Mouse (Mus musculus): ENCODE data around the gene Tmcc2. TPM values are rescaled to one million over a fixed set of nuclear protein-coding genes. Genes with fewer than 3 reads are reported as not detected.

The Tmcc2 gene
- polyA plus RNA-seq, 1 experiment: 5.3 TPM

DNA sequence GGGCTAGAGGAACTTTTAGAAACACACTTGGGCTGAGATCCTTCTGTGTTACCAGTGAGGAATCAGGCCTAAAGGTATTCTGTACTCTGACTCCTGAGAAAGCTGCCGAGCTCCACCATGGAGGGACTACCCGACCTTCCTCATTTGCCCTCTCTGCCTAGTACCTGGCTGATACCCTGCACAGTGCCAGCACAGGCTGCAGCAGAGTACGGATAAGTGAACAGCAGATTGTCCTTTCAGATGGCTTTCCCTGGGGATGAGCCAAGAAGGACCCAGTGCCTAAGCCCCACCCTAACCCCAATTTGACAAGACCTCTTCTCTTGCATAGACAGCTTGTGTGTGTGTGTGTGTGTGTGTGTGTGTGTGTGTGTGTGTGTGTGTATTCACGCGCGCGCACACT lies 82.4 kb downstream of the Tmcc2 start:
- TF ChIP-seq POLR2A (IDR thresholded peaks at IDR 0.05; ENCODE audit: control insufficient read depth, extremely low read depth, insufficient read depth, low read length, poor library complexity) (no peak), CTCF (IDR thresholded peaks at IDR 0.05; ENCODE audit: borderline replicate concordance, control insufficient read depth, extremely low read depth, insufficient read depth, low read length, poor library complexity) (no peak)
- 88% methylated on average over 7 of the region's 7 CpGs for WGBS
- DNase-seq: no peak
- H3K27ac ChIP-seq (ENCODE audit: control insufficient read depth, insufficient read depth, low read length): no peak overlapping the region
- no peak overlapping the region for H3K4me3 ChIP-seq (ENCODE audit: control insufficient read depth, insufficient read depth, low read length)
- no peaks in the 10 kb centered on the region for H3K36me3 ChIP-seq (ENCODE audit: control insufficient read depth, insufficient read depth, low read length)
- H3K27me3 ChIP-seq (ENCODE audit: control insufficient read depth, insufficient read depth, low read length): no peaks in the 10 kb centered on the region
- H3K4me1 ChIP-seq (replicated peaks; ENCODE audit: control insufficient read depth, insufficient read depth, low read length): peaks cover 5% of the 10 kb centered on the region; the same call in 1 of the 2 replicates

DNA sequence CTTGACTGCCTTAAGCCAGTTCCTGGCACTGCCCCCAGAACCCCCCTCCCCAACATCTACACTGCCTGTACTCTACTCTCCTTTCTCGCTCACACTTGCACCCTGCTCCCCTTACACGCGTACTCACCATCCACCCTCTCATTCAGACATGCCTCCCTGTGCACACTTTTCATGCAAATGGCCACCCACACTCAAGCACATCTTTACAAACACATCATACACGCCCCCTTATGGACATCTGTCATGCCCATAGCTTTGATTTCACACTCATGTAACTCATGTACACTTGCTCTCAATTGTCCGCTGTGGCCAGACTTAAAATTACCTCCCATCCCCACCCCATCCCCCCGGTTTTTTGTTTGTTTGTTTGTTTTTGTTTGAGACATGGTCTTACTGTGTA lies 83.1 kb downstream of the Tmcc2 start:
- no peak for DNase-seq
- no peaks in the 10 kb centered on the region for H3K36me3 ChIP-seq (ENCODE audit: control insufficient read depth, insufficient read depth, low read length)
- H3K27ac ChIP-seq (ENCODE audit: control insufficient read depth, insufficient read depth, low read length): no peak overlapping the region
- H3K4me3 ChIP-seq (ENCODE audit: control insufficient read depth, insufficient read depth, low read length): no peak overlapping the region
- H3K4me1 ChIP-seq (replicated peaks; ENCODE audit: control insufficient read depth, insufficient read depth, low read length): peaks cover 5% of the 10 kb centered on the region; the same call in 1 of the 2 replicates
- WGBS: 91% methylated on average over 6 of the region's 6 CpGs
- no peaks in the 10 kb centered on the region for H3K27me3 ChIP-seq (ENCODE audit: control insufficient read depth, insufficient read depth, low read length)
- no peak for TF ChIP-seq CTCF (IDR thresholded peaks at IDR 0.05; ENCODE audit: borderline replicate concordance, control insufficient read depth, extremely low read depth, insufficient read depth, low read length, poor library complexity)
- TF ChIP-seq POLR2A (IDR thresholded peaks at IDR 0.05; ENCODE audit: control insufficient read depth, extremely low read depth, insufficient read depth, low read length, poor library complexity): no peak

DNA sequence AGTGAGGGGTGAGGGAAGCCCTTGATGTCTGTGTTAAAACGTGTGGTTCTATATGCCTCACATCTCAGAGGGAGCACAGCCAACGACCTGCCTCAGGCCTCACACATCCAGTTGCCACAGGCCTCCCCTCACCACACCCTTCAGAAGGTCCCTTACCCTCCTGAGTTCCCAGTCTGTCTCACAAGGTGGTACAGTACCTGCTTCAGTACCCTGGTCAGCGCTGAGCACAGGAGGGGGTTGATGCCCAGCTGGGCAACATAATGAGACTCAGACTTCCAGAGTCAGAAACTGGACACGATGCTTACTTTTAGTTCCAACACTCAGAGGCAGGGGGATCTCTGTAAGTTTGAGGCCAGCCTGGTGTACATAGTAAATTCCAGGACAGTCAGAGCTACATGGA lies 84.3 kb downstream of the Tmcc2 start:
- H3K27ac ChIP-seq (ENCODE audit: control insufficient read depth, insufficient read depth, low read length): no peak overlapping the region
- TF ChIP-seq CTCF (IDR thresholded peaks at IDR 0.05; ENCODE audit: borderline replicate concordance, control insufficient read depth, extremely low read depth, insufficient read depth, low read length, poor library complexity): no peak
- TF ChIP-seq POLR2A (IDR thresholded peaks at IDR 0.05; ENCODE audit: control insufficient read depth, extremely low read depth, insufficient read depth, low read length, poor library complexity): no peak
- no peaks in the 10 kb centered on the region for H3K27me3 ChIP-seq (ENCODE audit: control insufficient read depth, insufficient read depth, low read length)
- no peaks in the 10 kb centered on the region for H3K36me3 ChIP-seq (ENCODE audit: control insufficient read depth, insufficient read depth, low read length)
- WGBS: 36% methylated on average over 4 of the region's 4 CpGs
- no peak overlapping the region for H3K4me3 ChIP-seq (ENCODE audit: control insufficient read depth, insufficient read depth, low read length)
- DNase-seq: no peak
- peaks cover 5% of the 10 kb centered on the region; the same call in 1 of the 2 replicates for H3K4me1 ChIP-seq (replicated peaks; ENCODE audit: control insufficient read depth, insufficient read depth, low read length)

Other genes with a start within 250 kb of the Tmcc2 start
- not detected in 2 replicates for gene Lemd1, start 199.8 kb downstream of the Tmcc2 start, polyA plus RNA-seq (2012; rRNA removed)
- gene AC124108.1, start 199.8 kb downstream of the Tmcc2 start, polyA plus RNA-seq (2012; rRNA removed): 0.03 TPM in 1 of 2 replicates, not detected in the other
- not detected in 2 replicates for gene Gm10188, start 161.5 kb downstream of the Tmcc2 start, polyA plus RNA-seq (2012; rRNA removed)
- gene Klhdc8a, start 92.7 kb downstream of the Tmcc2 start, polyA plus RNA-seq (2012; rRNA removed): 5.5 and 6.6 TPM in 2 replicates
- 5.6 and 5.7 TPM in 2 replicates for gene Nuak2, start 75.2 kb downstream of the Tmcc2 start, polyA plus RNA-seq (2012; rRNA removed)
- 6.3 and 6.8 TPM in 2 replicates for gene Dstyk, start 26.3 kb upstream of the Tmcc2 start, polyA plus RNA-seq (2012; rRNA removed)
- gene Rbbp5, start 86.1 kb upstream of the Tmcc2 start, polyA plus RNA-seq (2012; rRNA removed): 33.1 TPM in 2 replicates
- gene Tmem81, start 114.9 kb upstream of the Tmcc2 start, polyA plus RNA-seq (2012; rRNA removed): 4.9 and 5.5 TPM in 2 replicates
- gene Cntn2, start 152.0 kb upstream of the Tmcc2 start, polyA plus RNA-seq (2012; rRNA removed): 0.80 and 0.91 TPM in 2 replicates

Measured in thymus, adult 2 months (tissue).